In genomic region chr9:45430698-45430959, GRCm38 (mm10) we compare ENCODE assay signal across 9 mouse cellular contexts. TPM values are rescaled to one million over a fixed set of nuclear protein-coding genes. Genes with fewer than 3 reads are reported as not detected.
DNase-seq lines count a peak whose midpoint lies in the region; ATAC-seq lines count a peak whose summit lies in the region.
"Had no signal": no experiment of that assay in that cellular context is flagged by ENCODE, and none has a peak within 500 bp of the region (broad histone marks: within the 10 kb centered on the region; RNA-seq: fewer than 3 reads in every experiment).

No protein-coding gene starts in this region.

- peak; percentile 54 for DNase-seq in cerebellum, adult 9-11 months
- no peak for DNase-seq in cerebellum, postnatal 4 days (ENCODE audit: low spot score in 2 of 2)
- DNase-seq in neural tube, embryonic 11.5 days (ENCODE audit: low spot score), result no peak
- DNase-seq in neural tube, embryonic 10.5 days (ENCODE audit: extremely low spot score, low spot score), result no peak
- DNase-seq in ovary, postnatal 10 days (ENCODE audit: low spot score), result no peak
- DNase-seq in Muller cell, postnatal 12 days (ENCODE audit: inconsistent ontology term), result no peak
- DNase-seq in testis, postnatal 14 days (ENCODE audit: low spot score), result no peak

- no peaks in the 10 kb centered on the region for H3K36me3 ChIP-seq in neural tube, embryonic 11.5 days (ENCODE audit: control insufficient read depth, insufficient read depth, low read length)
- no peaks in the 10 kb centered on the region for H3K36me3 ChIP-seq in limb, embryonic 13.5 days
- H3K36me3 ChIP-seq: liver, embryonic 15.5 days had no signal

- no peak overlapping the region for H3K27ac ChIP-seq in neural tube, embryonic 11.5 days (ENCODE audit: low read depth, low read length)
- no peak overlapping the region for H3K27ac ChIP-seq in limb, embryonic 13.5 days
- H3K27ac ChIP-seq: liver, embryonic 15.5 days had no signal

- peak overlapping the region; percentile 10; the same call in 1 of the 2 replicates for H3K9ac ChIP-seq in neural tube, embryonic 11.5 days (ENCODE audit: low read length)
- H3K9ac ChIP-seq in limb, embryonic 13.5 days, result peak overlapping the region; percentile 55
- H3K9ac ChIP-seq: liver, embryonic 15.5 days had no signal

- H3K9me3 ChIP-seq in neural tube, embryonic 11.5 days (ENCODE audit: control insufficient read depth, low read length), result no peaks in the 10 kb centered on the region
- H3K9me3 ChIP-seq in limb, embryonic 13.5 days, result no peaks in the 10 kb centered on the region
- H3K9me3 ChIP-seq: liver, embryonic 15.5 days had no signal

- H3K4me2 ChIP-seq in neural tube, embryonic 11.5 days (ENCODE audit: low read depth), result peak overlapping the region; percentile 42
- H3K4me2 ChIP-seq in limb, embryonic 13.5 days (replicated peaks), result peak overlapping the region; percentile 87

- WGBS in neural tube, embryonic 11.5 days, result 0% methylated on average over 15 of the region's 17 CpGs
- WGBS in limb, embryonic 13.5 days, result 0% methylated on average over 15 of the region's 17 CpGs

- peaks cover 40% of the 10 kb centered on the region for H3K27me3 ChIP-seq in neural tube, embryonic 11.5 days (ENCODE audit: control insufficient read depth, insufficient read depth, low read length)
- peaks cover 90% of the 10 kb centered on the region for H3K27me3 ChIP-seq in limb, embryonic 13.5 days

- no peaks in the 10 kb centered on the region for H3K4me1 ChIP-seq in neural tube, embryonic 11.5 days (ENCODE audit: control insufficient read depth, insufficient read depth, low read length)
- H3K4me1 ChIP-seq in limb, embryonic 13.5 days, result peaks cover 22% of the 10 kb centered on the region
- H3K4me1 ChIP-seq: liver, embryonic 15.5 days had no signal

- ATAC-seq in neural tube, embryonic 11.5 days (ENCODE audit: insufficient read depth, low FRiP score, low TSS enrichment), result no peak
- ATAC-seq in limb, embryonic 13.5 days (ENCODE audit: low FRiP score, low read depth), result peak; percentile 24; the same call in 1 of the 2 replicates

- peak overlapping the region; percentile 33 for H3K4me3 ChIP-seq in neural tube, embryonic 11.5 days (ENCODE audit: low read depth, low read length)
- peak overlapping the region; percentile 49 for H3K4me3 ChIP-seq in limb, embryonic 13.5 days
- H3K4me3 ChIP-seq: liver, embryonic 15.5 days had no signal

RNA-seq across cellular contexts. Expression of gene Dscaml1, which starts 4.2 kb away (rescaled TPM):
- polyA plus RNA-seq in neural tube, embryonic 11.5 days (2014; fragmentation: Nextera tagmentation; extraction: Ambion mirVana), result 1.1 and 1.2 TPM in 2 replicates
- polyA plus RNA-seq in limb, embryonic 13.5 days (2015; fragmentation: Nextera tagmentation; extraction: Ambion mirVana), result 0.79 and 0.83 TPM in 2 replicates

RNA-seq across cellular contexts. Expression of gene Fxyd2, which starts 31.2 kb away (rescaled TPM):
- polyA plus RNA-seq in neural tube, embryonic 11.5 days (2014; fragmentation: Nextera tagmentation; extraction: Ambion mirVana), result 0.88 and 2.1 TPM in 2 replicates
- polyA plus RNA-seq in limb, embryonic 13.5 days (2015; fragmentation: Nextera tagmentation; extraction: Ambion mirVana), result 3.8 and 5.9 TPM in 2 replicates
